Mouse (Mus musculus) ES-E14 (cell line): Measurements from ENCODE around the gene Gm7271.

Experiments
- CHD2 ChIP-seq: IDR thresholded peaks from 2 replicates; pipeline ENCODE4 v1.6.1; 2014; ENCODE audit warnings: mild to moderate bottlenecking, low read depth, low read length, inconsistent platforms
- HCFC1 ChIP-seq: IDR thresholded peaks from 2 replicates; pipeline ENCODE4 v1.6.1; 2012; ENCODE audit warnings: low read length, inconsistent platforms, borderline replicate concordance; ENCODE audit not compliant: insufficient read depth
- MAFK ChIP-seq: IDR thresholded peaks from 2 replicates; pipeline ENCODE4 v1.6.1; 2014; ENCODE audit warnings: mild to moderate bottlenecking, low read depth, low read length, inconsistent platforms; ENCODE audit not compliant: insufficient read depth
- ZC3H11A ChIP-seq: IDR thresholded peaks from 2 replicates; pipeline ENCODE4 v1.6.1; 2012; ENCODE audit warnings: low read depth, mild to moderate bottlenecking, inconsistent platforms, low read length, borderline replicate concordance

GRCm38 (mm10) chr5:76495126-76495525 lies 11.3 kb downstream of the Gm7271 start:
- no peak for TF ChIP-seq ZC3H11A
- TF ChIP-seq CHD2 = no peak
- TF ChIP-seq MAFK = no peak
- TF ChIP-seq HCFC1 = no peak
